Comparison of ENCODE assay signal across 16 mouse cellular contexts in the genomic region with DNA sequence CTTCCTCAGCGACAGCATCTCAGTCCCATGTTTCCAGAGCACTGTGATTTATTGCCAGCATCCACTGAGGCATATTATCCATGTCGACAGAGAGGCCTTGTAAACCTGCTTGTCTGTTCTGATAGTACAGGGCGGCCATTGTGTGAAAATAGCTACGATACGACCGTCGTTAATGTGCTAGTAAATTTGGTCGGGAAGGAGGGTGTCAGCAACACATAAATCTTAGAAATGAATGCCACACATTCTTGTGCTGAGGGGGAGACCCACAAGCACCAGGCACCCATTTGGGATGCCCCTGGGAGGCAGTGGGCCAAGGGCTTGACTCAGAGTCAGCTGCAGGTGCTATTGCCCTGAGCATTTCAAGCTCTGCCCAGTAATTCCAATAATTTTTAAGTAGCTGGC. TPM values are rescaled to one million over a fixed set of nuclear protein-coding genes. Genes with fewer than 3 reads are reported as not detected.
DNase-seq lines count a peak whose midpoint lies in the region; ATAC-seq and TF ChIP-seq lines count a peak whose summit lies in the region.
"Had no signal": no experiment of that assay in that cellular context is flagged by ENCODE, and none has a peak within 500 bp of the region (broad histone marks: within the 10 kb centered on the region; RNA-seq: fewer than 3 reads in every experiment).

No protein-coding gene starts in this region.

- peak; percentile 46 for DNase-seq in kidney, adult 11 months
- no peak for DNase-seq in kidney, adult 18-20 months
- DNase-seq in Patski (ENCODE audit: low read depth, low spot score), result peak; percentile 82
- peak; percentile 23 for DNase-seq in limb, embryonic 14.5 days (ENCODE audit: low spot score)
- no peak for DNase-seq in left cerebral cortex, adult 11 months (ENCODE audit: low spot score)
- no peak for DNase-seq in left cerebral cortex, adult 9 months (ENCODE audit: low spot score in 2 of 2)
- DNase-seq: cerebellum, adult 11-12 months; layer of hippocampus, postnatal 36 days had no signal

- H3K9ac ChIP-seq in kidney, embryonic 15.5 days, result no peak overlapping the region
- no peak overlapping the region for H3K9ac ChIP-seq in limb, embryonic 14.5 days (ENCODE audit: low read depth, low read length, severe bottlenecking)
- H3K9ac ChIP-seq in heart, embryonic 12.5 days, result no peak overlapping the region
- H3K9ac ChIP-seq: heart, embryonic 15.5 days; liver, embryonic 12.5 days had no signal

- H3K4me3 ChIP-seq in kidney, embryonic 15.5 days (replicated peaks), result no peak overlapping the region
- H3K4me3 ChIP-seq in limb, embryonic 14.5 days (replicated peaks; ENCODE audit: low read length), result no peak overlapping the region
- no peak overlapping the region for H3K4me3 ChIP-seq in heart, embryonic 12.5 days
- H3K4me3 ChIP-seq: erythroblast, embryonic 14.5 days; heart, embryonic 15.5 days; liver, embryonic 12.5 days had no signal

- ATAC-seq in Patski, result peak; percentile 93
- 0 out of 2 replicates have a peak, but pooled peaks have one; percentile 49 for ATAC-seq in kidney, embryonic 15.5 days (replicated peaks; ENCODE audit: low FRiP score)
- no peak; the same call in 1 of the 2 replicates for ATAC-seq in limb, embryonic 14.5 days (ENCODE audit: low FRiP score, low read depth)
- no peak for ATAC-seq in heart, embryonic 12.5 days (ENCODE audit: insufficient number of reproducible peaks, low FRiP score)
- ATAC-seq: liver, embryonic 12.5 days had no signal

- H3K9me3 ChIP-seq in kidney, embryonic 15.5 days (replicated peaks), result no peaks in the 10 kb centered on the region
- H3K9me3 ChIP-seq in limb, embryonic 14.5 days (ENCODE audit: control insufficient read depth, low read length), result no peaks in the 10 kb centered on the region
- no peaks in the 10 kb centered on the region for H3K9me3 ChIP-seq in heart, embryonic 12.5 days (replicated peaks)
- H3K9me3 ChIP-seq: G1E; heart, embryonic 15.5 days; liver, embryonic 12.5 days had no signal

- H3K4me2 ChIP-seq in kidney, embryonic 15.5 days, result no peak overlapping the region
- H3K4me2 ChIP-seq in limb, embryonic 14.5 days (replicated peaks; ENCODE audit: low read depth, low read length, severe bottlenecking), result no peak overlapping the region
- no peak overlapping the region for H3K4me2 ChIP-seq in heart, embryonic 12.5 days
- H3K4me2 ChIP-seq: heart, embryonic 15.5 days; liver, embryonic 12.5 days had no signal

- no peaks in the 10 kb centered on the region for H3K27me3 ChIP-seq in Patski
- H3K27me3 ChIP-seq in kidney, embryonic 15.5 days, result no peaks in the 10 kb centered on the region
- H3K27me3 ChIP-seq in limb, embryonic 14.5 days (ENCODE audit: control insufficient read depth, insufficient read depth, low read length), result no peaks in the 10 kb centered on the region
- 0 out of 2 replicates have a peak, but pooled peaks cover 3% of the 10 kb centered on the region for H3K27me3 ChIP-seq in heart, embryonic 12.5 days (replicated peaks)
- H3K27me3 ChIP-seq: heart, embryonic 15.5 days; liver, embryonic 12.5 days had no signal

- 9% methylated on average over 8 of the region's 8 CpGs for WGBS in kidney, embryonic 15.5 days
- WGBS in limb, embryonic 14.5 days, result 12% methylated on average over 8 of the region's 8 CpGs
- WGBS in heart, embryonic 12.5 days, result 62% methylated on average over 8 of the region's 8 CpGs

- CTCF ChIA-PET in Patski (lab: Charles Lee), result interaction anchor here (0.8 to 1.2 kb wide), 2 partner anchors 10 to 16 kb away, joined by 3 to 4 read pairs; no protein-coding TSS in a partner anchor

- no peak for TF ChIP-seq POLR2A in limb, embryonic 14.5 days (IDR thresholded peaks at IDR 0.05; ENCODE audit: borderline replicate concordance, extremely low read depth, insufficient read depth, insufficient read length)

- POLR2A ChIA-PET in Patski (lab: Charles Lee), result interaction anchor here (1.3 to 1.6 kb wide), 2 partner anchors 29 to 34 kb away, joined by 3 to 10 read pairs; no protein-coding TSS in a partner anchor

- no peak overlapping the region for H3K27ac ChIP-seq in kidney, embryonic 15.5 days
- H3K27ac ChIP-seq in limb, embryonic 14.5 days (replicated peaks; ENCODE audit: low read depth, low read length), result no peak overlapping the region
- H3K27ac ChIP-seq in heart, embryonic 12.5 days (ENCODE audit: poor library complexity, severe bottlenecking), result no peak overlapping the region
- H3K27ac ChIP-seq: heart, embryonic 15.5 days; liver, embryonic 12.5 days had no signal

- in situ Hi-C loops in Patski (cut with MboI; ENCODE audit: low pct_unique_long_range_greater_than_20kb), result no loop called here

- no peak for TF ChIP-seq CTCF in Patski (IDR thresholded peaks at IDR 0.05)

- peaks cover 18% of the 10 kb centered on the region for H3K4me1 ChIP-seq in kidney, embryonic 15.5 days
- peaks cover 9% of the 10 kb centered on the region for H3K4me1 ChIP-seq in limb, embryonic 14.5 days (ENCODE audit: control insufficient read depth, insufficient read depth, low read length)
- no peaks in the 10 kb centered on the region; the same call in 1 of the 2 replicates for H3K4me1 ChIP-seq in heart, embryonic 12.5 days (replicated peaks)
- H3K4me1 ChIP-seq: heart, embryonic 15.5 days; liver, embryonic 12.5 days had no signal

- no peaks in the 10 kb centered on the region for H3K36me3 ChIP-seq in kidney, embryonic 15.5 days
- H3K36me3 ChIP-seq in limb, embryonic 14.5 days (ENCODE audit: control insufficient read depth, insufficient read depth, low read length), result no peaks in the 10 kb centered on the region
- H3K36me3 ChIP-seq in heart, embryonic 12.5 days, result no peaks in the 10 kb centered on the region
- H3K36me3 ChIP-seq: G1E; heart, embryonic 15.5 days; liver, embryonic 12.5 days had no signal

RNA-seq across cellular contexts. Expression of a gene that starts 6.4 kb away (rescaled TPM):
- 0.05 TPM for polyA plus RNA-seq in Patski (2021)
- not detected in 2 replicates for polyA plus RNA-seq in kidney, embryonic 15.5 days (2015; fragmentation: Nextera tagmentation; extraction: Ambion mirVana)
- polyA plus RNA-seq in limb, embryonic 14.5 days (2012; rRNA removed), result 0.03 TPM in 1 of 2 replicates, not detected in the other
- polyA plus RNA-seq in limb, embryonic 14.5 days (2014; fragmentation: Nextera tagmentation; extraction: Ambion mirVana), result not detected in 2 replicates
- not detected in 2 replicates for polyA plus RNA-seq in heart, embryonic 12.5 days (2016; fragmentation: Nextera tagmentation; extraction: Ambion mirVana)
- polyA plus RNA-seq: C2C12; erythroblast, embryonic 14.5 days; G1E; heart, embryonic 15.5 days; liver, embryonic 12.5 days; midbrain, postnatal 0 days had no signal

Comparison
In these comparisons a context has a peak if more than half of its experiments do, and no peak if none do; other contexts are left out.
1. DNase-seq: peak in kidney, adult 11 months (single experiment), Patski (single experiment) and limb, embryonic 14.5 days (single experiment); none in kidney, adult 18-20 months (single experiment), left cerebral cortex, adult 11 months (single experiment) and left cerebral cortex, adult 9 months (0 of 2).
2. ATAC-seq: peak in Patski (single experiment) and kidney, embryonic 15.5 days (single experiment); none in limb, embryonic 14.5 days (single experiment) and heart, embryonic 12.5 days (single experiment).